Mouse (Mus musculus): ENCODE measurements around the gene Tlr5. TPM values are rescaled to one million over a fixed set of nuclear protein-coding genes. Genes with fewer than 3 reads are reported as not detected.

Gene Tlr5
- total and polyA plus RNA-seq, 3 experiments: not detected

DNA sequence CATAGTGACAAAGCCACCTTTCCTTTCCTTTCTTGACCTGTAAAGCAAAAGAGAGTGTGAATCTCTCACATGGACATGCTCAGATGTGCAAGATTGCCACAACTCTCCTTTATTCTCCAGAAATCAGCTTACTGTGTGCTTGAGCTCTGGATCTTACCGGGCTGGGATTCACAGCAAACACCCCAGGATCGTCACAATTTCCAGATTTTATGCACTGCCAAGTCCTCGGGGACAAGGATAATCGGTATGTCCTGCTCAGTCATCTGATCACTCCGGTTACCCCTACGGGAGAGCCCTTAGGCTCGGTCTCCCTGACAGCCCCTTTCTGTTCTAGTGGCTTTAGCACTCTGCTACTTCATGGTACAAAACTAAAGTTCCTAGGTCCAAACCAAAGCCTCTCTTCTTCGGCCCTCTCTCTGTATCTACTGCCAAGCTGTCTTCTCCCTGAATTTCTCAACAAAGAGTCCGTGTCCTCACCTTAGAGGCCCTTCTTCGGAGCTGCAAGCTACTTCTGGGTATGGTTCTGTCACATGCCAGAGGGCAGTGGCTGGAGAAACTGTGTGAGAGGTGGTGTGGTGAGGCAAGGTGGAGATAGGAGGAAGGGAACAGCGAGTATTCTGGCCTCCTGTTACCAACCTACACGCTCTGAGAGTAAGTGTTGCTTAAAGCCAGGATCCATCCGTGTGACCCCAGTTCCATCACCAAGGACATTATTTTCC is 3.4 kb downstream of the Tlr5 start:
- no peak overlapping the region for H3K27ac ChIP-seq (ENCODE audit: control insufficient read depth, low read depth, low read length)
- H3K79me2 ChIP-seq (ENCODE audit: control insufficient read depth, insufficient read depth, low read length, poor library complexity): no peaks in the 10 kb centered on the region
- no peak overlapping the region for H3K4me3 ChIP-seq (ENCODE audit: control insufficient read depth in 1 of 2, insufficient read depth in 1 of 2, low read depth in 2 of 2, low read length in 2 of 2)
- no peak for DNase-seq (ENCODE audit: low read depth, low spot score)
- H3K27me3 ChIP-seq (ENCODE audit: control insufficient read depth in 1 of 2, insufficient read depth in 2 of 2, low read length in 2 of 2): 0 out of 4 replicates have a peak, but pooled peaks cover 0 to 2% of the 10 kb centered on the region in 2 experiments
- TF ChIP-seq NELFE (IDR thresholded peaks at IDR 0.05; ENCODE audit: low read depth, low read length) (no peak), MYB (IDR thresholded peaks at IDR 0.05; ENCODE audit: low read depth, low read length) (no peak), TAL1 (IDR thresholded peaks at IDR 0.05; ENCODE audit: low read length) (no peak)
- H3K36me3 ChIP-seq (ENCODE audit: control insufficient read depth in 1 of 2, insufficient read depth in 2 of 2, low read length in 2 of 2): no peaks in the 10 kb centered on the region; a peak in 1 of 4 replicates
- peaks cover 0 to 10% of the 10 kb centered on the region in 2 experiments; a peak in 1 of 4 replicates for H3K4me1 ChIP-seq (ENCODE audit: control insufficient read depth in 1 of 2, insufficient read depth in 2 of 2, low read length in 2 of 2)
- H3K9ac ChIP-seq (ENCODE audit: control insufficient read depth, low read depth, low read length, poor library complexity, severe bottlenecking): no peak overlapping the region
- no peaks in the 10 kb centered on the region for H3K9me3 ChIP-seq (replicated peaks; ENCODE audit: insufficient read depth, low read length)

DNA sequence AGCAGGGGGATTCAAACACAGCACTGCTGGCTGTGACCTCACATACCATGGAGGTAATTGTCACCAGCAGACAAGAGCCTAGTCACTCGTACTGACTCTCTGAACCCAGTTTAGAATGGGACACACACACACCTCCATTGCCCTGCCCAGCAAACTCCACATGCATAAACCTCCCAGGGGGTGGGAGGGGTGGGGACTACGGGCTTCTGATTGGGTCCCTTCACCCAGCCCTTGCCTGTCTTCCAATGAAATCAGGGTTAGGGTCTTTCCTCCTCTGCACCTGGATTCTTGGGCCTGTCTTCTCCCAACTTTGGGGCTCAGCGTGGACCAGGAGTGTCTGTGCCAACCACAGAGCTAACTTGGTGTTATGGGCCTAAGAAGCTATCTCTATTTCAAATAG is 4.2 kb downstream of the Tlr5 start:
- Histone ChIP-seq H3K79me2 (ENCODE audit: control insufficient read depth, insufficient read depth, low read length, poor library complexity) (no peaks in the 10 kb centered on the region), H3K27ac (ENCODE audit: control insufficient read depth, low read depth, low read length) (no peak overlapping the region), H3K9ac (ENCODE audit: control insufficient read depth, low read depth, low read length, poor library complexity, severe bottlenecking) (no peak overlapping the region), H3K36me3 (ENCODE audit: control insufficient read depth in 1 of 2, insufficient read depth in 2 of 2, low read length in 2 of 2) (no peaks in the 10 kb centered on the region; a peak in 1 of 4 replicates), H3K27me3 (ENCODE audit: control insufficient read depth in 1 of 2, insufficient read depth in 2 of 2, low read length in 2 of 2) (0 out of 4 replicates have a peak, but pooled peaks cover 0 to 2% of the 10 kb centered on the region in 2 experiments), H3K4me3 (ENCODE audit: control insufficient read depth in 1 of 2, insufficient read depth in 1 of 2, low read depth in 2 of 2, low read length in 2 of 2) (no peak overlapping the region), H3K9me3 (replicated peaks; ENCODE audit: insufficient read depth, low read length) (no peaks in the 10 kb centered on the region), H3K4me1 (ENCODE audit: control insufficient read depth in 1 of 2, insufficient read depth in 2 of 2, low read length in 2 of 2) (peaks cover 0 to 7% of the 10 kb centered on the region in 2 experiments; a peak in 1 of 4 replicates)
- DNase-seq (ENCODE audit: low read depth, low spot score): no peak
- TF ChIP-seq MAX (IDR thresholded peaks at IDR 0.05; ENCODE audit: low read length) (no peak), MXI1 (IDR thresholded peaks at IDR 0.05; ENCODE audit: low read depth, low read length) (no peak), RCOR1 (IDR thresholded peaks at IDR 0.05; ENCODE audit: low read depth, low read length) (no peak), NELFE (IDR thresholded peaks at IDR 0.05; ENCODE audit: low read depth, low read length) (no peak), CHD1 (IDR thresholded peaks at IDR 0.05; ENCODE audit: low read depth, low read length) (no peak), POLR2A (IDR thresholded peaks at IDR 0.05; ENCODE audit: control insufficient read depth in 1 of 2, insufficient read depth in 1 of 2, low read depth in 1 of 2, low read length in 2 of 2, poor library complexity in 1 of 2) (no peak), EP300 (IDR thresholded peaks at IDR 0.05; ENCODE audit: low read depth in 1 of 2, low read length in 2 of 2) (no peak), CTCF (IDR thresholded peaks at IDR 0.05 in 2 of 3, conservative IDR thresholded peaks at IDR 0.05 in 1 of 3; ENCODE audit: control insufficient read depth in 1 of 3, insufficient read depth in 1 of 3, low read depth in 2 of 3, low read length in 3 of 3, poor library complexity in 1 of 3, severe bottlenecking in 1 of 3) (no peak), TAL1 (IDR thresholded peaks at IDR 0.05; ENCODE audit: low read length) (no peak), GABPA (IDR thresholded peaks at IDR 0.05; ENCODE audit: low read depth, low read length) (no peak), NRF1 (IDR thresholded peaks at IDR 0.05; ENCODE audit: insufficient read depth, low read depth, low read length, poor library complexity, severe bottlenecking) (no peak), MYC (IDR thresholded peaks at IDR 0.05; ENCODE audit: low read depth, low read length) (no peak), MAFK (IDR thresholded peaks at IDR 0.05; ENCODE audit: borderline replicate concordance, low read depth, low read length) (no peak)

All from MEL (cell line).